Mouse (Mus musculus): ENCODE data around the gene Gm13757. TPM values are rescaled to one million over a fixed set of nuclear protein-coding genes. Genes with fewer than 3 reads are reported as not detected.
"Not testable (repeated sequence)": the region's sequence is repeated elsewhere in the genome, so short reads cannot be mapped to it uniquely, and the experiment has no call there.

The Gm13757 gene
- polyA plus RNA-seq (2012) = not detected in 2 replicates

GRCm38 (mm10) chr2:88449031-88449430 lies at the start of gene Gm13757:
Gm13757 (minus strand) TSS chr2:88449131.
- no peaks in the 10 kb centered on the region for H3K27me3 ChIP-seq (ENCODE audit: control insufficient read depth)
- H3K36me3 ChIP-seq (ENCODE audit: control insufficient read depth) = no peaks in the 10 kb centered on the region
- TF ChIP-seq GATA1 (IDR thresholded peaks at IDR 0.05; ENCODE audit: low read length) = no peak
- no peak for TF ChIP-seq TAL1 (IDR thresholded peaks at IDR 0.05; ENCODE audit: low read length)
- no peaks in the 10 kb centered on the region for H3K9me3 ChIP-seq (ENCODE audit: control insufficient read depth, low read length)
- H3K4me3 ChIP-seq (replicated peaks) = no peak within 1 kb of the TSS
- no peaks in the 10 kb centered on the region for H3K4me1 ChIP-seq (ENCODE audit: control insufficient read depth)

- TF ChIP-seq GATA1 (IDR thresholded peaks at IDR 0.05; ENCODE audit: low read length) (no peak), TAL1 (IDR thresholded peaks at IDR 0.05; ENCODE audit: low read length) (no peak)
- H3K36me3 ChIP-seq (ENCODE audit: control insufficient read depth) = no peaks in the 10 kb centered on the region
- H3K27me3 ChIP-seq (ENCODE audit: control insufficient read depth) = no peaks in the 10 kb centered on the region
Observed at GRCm38 (mm10) chr2:88493020-88493419, 44.1 kb upstream of the Gm13757 start, which contains the start of gene Olfr1185-ps1. Olfr1185-ps1 (plus strand) TSS chr2:88493320.

GRCm38 (mm10) chr2:88483298-88483697 lies 34.4 kb upstream of the Gm13757 start, which contains the start of gene Olfr1184:
Olfr1184 (plus strand) TSS chr2:88483598.
- Histone ChIP-seq H3K9me3 (ENCODE audit: control insufficient read depth, low read length) (no peaks in the 10 kb centered on the region), H3K27me3 (ENCODE audit: control insufficient read depth) (no peaks in the 10 kb centered on the region), H3K4me3 (replicated peaks) (no peak within 1 kb of the TSS), H3K36me3 (ENCODE audit: control insufficient read depth) (no peaks in the 10 kb centered on the region), H3K4me1 (ENCODE audit: control insufficient read depth) (no peaks in the 10 kb centered on the region)
- TF ChIP-seq TAL1 (IDR thresholded peaks at IDR 0.05; ENCODE audit: low read length) (no peak), GATA1 (IDR thresholded peaks at IDR 0.05; ENCODE audit: low read length) (no peak)

More at GRCm38 (mm10) chr2:88493020-88493419, 44.1 kb upstream of the Gm13757 start, which contains the start of gene Olfr1185-ps1:
- Histone ChIP-seq H3K4me1 (ENCODE audit: control insufficient read depth) (no peaks in the 10 kb centered on the region), H3K4me3 (replicated peaks) (no peak within 1 kb of the TSS), H3K9me3 (ENCODE audit: control insufficient read depth, low read length) (no peaks in the 10 kb centered on the region)

GRCm38 (mm10) chr2:88454567-88454966 lies 5.6 kb upstream of the Gm13757 start, which contains the start of gene Olfr1183:
Olfr1183 (plus strand) TSS chr2:88454867.
- H3K4me3 ChIP-seq (replicated peaks); H3K36me3 ChIP-seq (ENCODE audit: control insufficient read depth); H3K9me3 ChIP-seq (ENCODE audit: control insufficient read depth, low read length); H3K4me1 ChIP-seq (ENCODE audit: control insufficient read depth); H3K27me3 ChIP-seq (ENCODE audit: control insufficient read depth): not testable (repeated sequence)

- no peaks in the 10 kb centered on the region for H3K36me3 ChIP-seq (ENCODE audit: control insufficient read depth)
- no peak for TF ChIP-seq TAL1 (IDR thresholded peaks at IDR 0.05; ENCODE audit: low read length)
- TF ChIP-seq GATA1 (IDR thresholded peaks at IDR 0.05; ENCODE audit: low read length) = no peak
- no peaks in the 10 kb centered on the region for H3K4me1 ChIP-seq (ENCODE audit: control insufficient read depth)
- H3K9me3 ChIP-seq (ENCODE audit: control insufficient read depth, low read length) = peaks cover 4% of the 10 kb centered on the region; the same call in 1 of the 2 replicates
- H3K4me3 ChIP-seq (replicated peaks) = no peak within 1 kb of the TSS
- no peaks in the 10 kb centered on the region for H3K27me3 ChIP-seq (ENCODE audit: control insufficient read depth)
Observed at GRCm38 (mm10) chr2:88426071-88426470, 22.9 kb downstream of the Gm13757 start, which contains the start of gene Olfr1181. Olfr1181 (minus strand) TSS chr2:88426171.

GRCm38 (mm10) chr2:88419051-88419450 lies 29.9 kb downstream of the Gm13757 start, which contains the start of gene Olfr1180:
Olfr1180 (minus strand) TSS chr2:88419151.
- no peak within 1 kb of the TSS for H3K4me3 ChIP-seq (replicated peaks)
- no peaks in the 10 kb centered on the region for H3K9me3 ChIP-seq (ENCODE audit: control insufficient read depth, low read length)
- no peaks in the 10 kb centered on the region for H3K4me1 ChIP-seq (ENCODE audit: control insufficient read depth)
- TF ChIP-seq GATA1 (IDR thresholded peaks at IDR 0.05; ENCODE audit: low read length) = no peak
- no peak for TF ChIP-seq TAL1 (IDR thresholded peaks at IDR 0.05; ENCODE audit: low read length)
- H3K27me3 ChIP-seq (ENCODE audit: control insufficient read depth) = no peaks in the 10 kb centered on the region
- no peaks in the 10 kb centered on the region for H3K36me3 ChIP-seq (ENCODE audit: control insufficient read depth)

- Histone ChIP-seq H3K4me3 (replicated peaks) (no peak within 1 kb of the TSS), H3K36me3 (ENCODE audit: control insufficient read depth) (no peaks in the 10 kb centered on the region), H3K4me1 (ENCODE audit: control insufficient read depth) (no peaks in the 10 kb centered on the region), H3K9me3 (ENCODE audit: control insufficient read depth, low read length) (no peaks in the 10 kb centered on the region; the same call in 1 of the 2 replicates), H3K27me3 (ENCODE audit: control insufficient read depth) (no peaks in the 10 kb centered on the region)
- TF ChIP-seq GATA1 (IDR thresholded peaks at IDR 0.05; ENCODE audit: low read length) = no peak
- no peak for TF ChIP-seq TAL1 (IDR thresholded peaks at IDR 0.05; ENCODE audit: low read length)
Observed at GRCm38 (mm10) chr2:88406353-88406752, 42.6 kb downstream of the Gm13757 start, which contains the start of gene Olfr1179. Olfr1179 (minus strand) TSS chr2:88406453.

Other genes starting within 250 kb of the Gm13757 start
- gene Olfr1170, start 220.8 kb downstream of the Gm13757 start, polyA plus RNA-seq (2012) = not detected in 2 replicates
- gene Olfr1173, start 169.3 kb downstream of the Gm13757 start, polyA plus RNA-seq (2012) = not detected in 2 replicates
- gene Olfr1174-ps, start 134.0 kb downstream of the Gm13757 start, polyA plus RNA-seq (2012) = not detected in 2 replicates
- gene Olfr1175-ps, start 121.9 kb downstream of the Gm13757 start, polyA plus RNA-seq (2012) = not detected in 2 replicates
- gene Olfr1176, start 112.4 kb downstream of the Gm13757 start, polyA plus RNA-seq (2012) = 0.02 TPM in 1 of 2 replicates, not detected in the other
- gene Olfr1177-ps, start 102.6 kb downstream of the Gm13757 start, polyA plus RNA-seq (2012) = not detected in 2 replicates
- not detected in 2 replicates for gene Olfr1178, start 62.1 kb downstream of the Gm13757 start, polyA plus RNA-seq (2012)
- not detected in 2 replicates for gene Olfr1179, start 42.7 kb downstream of the Gm13757 start, polyA plus RNA-seq (2012)
- not detected in 2 replicates for gene Olfr1180, start 30.0 kb downstream of the Gm13757 start, polyA plus RNA-seq (2012)
- not detected in 2 replicates for gene Olfr1181, start 23.0 kb downstream of the Gm13757 start, polyA plus RNA-seq (2012)
- gene Olfr1183, start 5.7 kb upstream of the Gm13757 start, polyA plus RNA-seq (2012) = not detected in 2 replicates
- gene Olfr1184, start 34.5 kb upstream of the Gm13757 start, polyA plus RNA-seq (2012) = 0.01 TPM in 1 of 2 replicates, not detected in the other
- gene Olfr1185-ps1, start 44.2 kb upstream of the Gm13757 start, polyA plus RNA-seq (2012) = not detected in 2 replicates
- gene Olfr1186, start 69.4 kb upstream of the Gm13757 start, polyA plus RNA-seq (2012) = not detected in 2 replicates
- not detected in 2 replicates for gene Olfr1188, start 107.8 kb upstream of the Gm13757 start, polyA plus RNA-seq (2012)
- not detected in 2 replicates for gene Olfr1189, start 137.3 kb upstream of the Gm13757 start, polyA plus RNA-seq (2012)
- gene Olfr1191-ps1, start 191.4 kb upstream of the Gm13757 start, polyA plus RNA-seq (2012) = 0.01 TPM in 1 of 2 replicates, not detected in the other
- not detected in 2 replicates for gene Olfr1192-ps1, start 199.4 kb upstream of the Gm13757 start, polyA plus RNA-seq (2012)
- gene Olfr1193, start 226.5 kb upstream of the Gm13757 start, polyA plus RNA-seq (2012) = not detected in 2 replicates
- gene Olfr1195, start 240.1 kb upstream of the Gm13757 start, polyA plus RNA-seq (2012) = not detected in 2 replicates

All from erythroblast, embryonic 14.5 days (primary cell).